Mouse (Mus musculus) lung, postnatal 0 days (tissue): ENCODE data around the gene Mpc1. TPM values are rescaled to one million over a fixed set of nuclear protein-coding genes. Genes with fewer than 3 reads are reported as not detected.

Experiments
- ATAC-seq: fragments of 200-750 bp; cut with Nextera tagmentation; 2 replicates; pipeline ENCODE4 v1.8.0; 2017; ENCODE audit warnings: moderate library complexity
- DNase-seq: peaks from one replicate; pipeline ENCODE4 v3.0.0-alpha.2; 2016; ENCODE audit warnings: low spot score
- H3K27ac ChIP-seq: fragments of 300-500 bp; sonication (generic); 2 replicates; pipeline ENCODE4 v1.5.1; 2014; ENCODE audit warnings: antibody characterized with exemption, mild to moderate bottlenecking, low read length, mixed read lengths
- H3K27me3 ChIP-seq: fragments of 300-500 bp; sonication (generic); replicated peaks from 2 replicates; pipeline ENCODE4 v1.6.1; 2014; ENCODE audit warnings: low read length, mixed read lengths; ENCODE audit not compliant: insufficient read depth
- H3K36me3 ChIP-seq: fragments of 300-500 bp; sonication (generic); 2 replicates; pipeline ENCODE4 v1.6.1; 2014; ENCODE audit warnings: low read length, mixed read lengths; ENCODE audit not compliant: insufficient read depth
- H3K4me1 ChIP-seq: fragments of 300-500 bp; sonication (generic); 2 replicates; pipeline ENCODE4 v1.6.1; 2014; ENCODE audit warnings: antibody characterized with exemption, low read depth, low read length, mixed read lengths; ENCODE audit not compliant: insufficient read depth
- H3K4me2 ChIP-seq: fragments of 300-500 bp; sonication (generic); replicated peaks from 2 replicates; pipeline ENCODE4 v1.6.1; 2014; ENCODE audit warnings: low read depth, mild to moderate bottlenecking, low read length, moderate library complexity, mixed read lengths
- H3K4me3 ChIP-seq: fragments of 300-500 bp; sonication (generic); 2 replicates; pipeline ENCODE4 v1.5.1; 2014; ENCODE audit warnings: low read depth, low read length
- H3K9ac ChIP-seq: fragments of 300-500 bp; sonication (generic); replicated peaks from 2 replicates; pipeline ENCODE4 v1.6.1; 2014; ENCODE audit warnings: low read depth, mild to moderate bottlenecking
- H3K9me3 ChIP-seq: fragments of 300-500 bp; sonication (generic); 2 replicates; pipeline ENCODE4 v1.6.1; 2016; ENCODE audit warnings: low read length, mixed read lengths
- CTCF ChIP-seq: IDR thresholded peaks from 2 replicates; pipeline ENCODE4 v1.5.1; 2016; ENCODE audit warnings: antibody characterized with exemption, mild to moderate bottlenecking
- EP300 ChIP-seq: IDR thresholded peaks from 2 replicates; pipeline ENCODE4 v1.6.1; 2016; ENCODE audit warnings: antibody characterized with exemption, mild to moderate bottlenecking, control low read depth
- WGBS: fragments of 180-500 bp; shearing (Covaris S2); extraction: QIAGEN DNeasy Blood & Tissue Kit; methylation state at CpG from one replicate; pipeline ENCODE4 v1.1.7; 2014; 5-methylcytosine and 5-hydroxymethylcytosine counted together
- polyA plus RNA-seq: library from polyadenylated mRNA; unstranded; fragments of >200 nt; fragmentation: Nextera tagmentation; extraction: Ambion mirVana; gene quantifications from 2 replicates; pipeline ENCODE4 v1.2.1, GENCODE M21; 2015

The Mpc1 gene
- polyA plus RNA-seq, 1 experiment from 2014 or later: 283 TPM

DNA sequence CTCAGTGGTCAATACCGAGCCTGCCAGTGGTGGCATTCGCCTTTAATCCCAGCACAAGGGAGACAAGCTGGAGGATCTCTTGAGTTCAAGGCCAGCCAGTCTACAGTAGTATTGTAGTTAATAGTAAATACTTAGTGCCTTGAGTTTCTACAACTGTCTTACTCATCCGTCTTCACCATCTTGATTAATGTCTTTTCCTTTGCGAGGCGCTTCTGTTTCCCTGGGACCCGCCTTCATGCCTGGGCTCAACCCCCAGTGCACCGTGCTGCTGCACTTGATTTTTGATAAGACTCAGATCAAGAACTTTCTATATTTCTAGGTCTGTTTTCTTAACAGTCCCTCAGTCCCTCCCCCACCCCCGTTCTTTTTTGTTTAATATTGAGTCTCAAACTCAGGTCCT, 2.4 kb downstream of the Mpc1 start:
- Histone ChIP-seq H3K9ac (peak overlapping the region; percentile 76; the same call in 1 of the 2 replicates), H3K4me3 (peak overlapping the region; percentile 80; the same call in 1 of the 2 replicates), H3K27ac (no peak overlapping the region), H3K36me3 (no peaks in the 10 kb centered on the region), H3K4me2 (peak overlapping the region; percentile 97), H3K4me1 (peaks cover 8% of the 10 kb centered on the region; the same call in 1 of the 2 replicates), H3K9me3 (no peaks in the 10 kb centered on the region), H3K27me3 (no peaks in the 10 kb centered on the region)
- DNase-seq (no peak), ATAC-seq (no peak)
- TF ChIP-seq CTCF (no peak), EP300 (no peak)
- 33% methylated on average over 8 of the region's 8 CpGs for WGBS

DNA sequence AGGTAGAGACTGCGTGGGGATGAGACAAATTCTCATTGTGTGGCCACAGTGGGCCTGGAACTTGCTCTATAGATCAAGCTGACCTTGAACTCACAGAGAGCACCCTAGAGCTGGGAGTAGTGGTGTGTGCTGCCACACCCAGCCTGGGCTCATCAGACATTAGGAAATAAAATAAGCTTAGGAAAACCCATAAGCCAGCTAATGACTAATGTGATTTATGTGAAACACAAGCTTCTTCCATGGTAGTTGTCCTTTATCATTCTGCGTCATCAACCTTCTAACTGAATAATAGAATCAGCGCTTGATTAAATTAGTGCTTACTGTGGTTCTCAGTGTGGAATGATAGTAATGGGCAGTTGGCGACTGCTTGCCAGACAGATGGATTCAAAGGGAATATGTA, 4.3 kb downstream of the Mpc1 start:
- Histone ChIP-seq H3K4me2 (no peak overlapping the region), H3K4me3 (no peak overlapping the region), H3K4me1 (peaks cover 8% of the 10 kb centered on the region; the same call in 1 of the 2 replicates), H3K9me3 (no peaks in the 10 kb centered on the region), H3K27me3 (no peaks in the 10 kb centered on the region), H3K9ac (no peak overlapping the region), H3K36me3 (no peaks in the 10 kb centered on the region), H3K27ac (no peak overlapping the region)
- TF ChIP-seq EP300: no peak
- no peak for TF ChIP-seq CTCF
- ATAC-seq (no peak), DNase-seq (no peak)
- 93% methylated on average over 4 of the region's 4 CpGs for WGBS

DNA sequence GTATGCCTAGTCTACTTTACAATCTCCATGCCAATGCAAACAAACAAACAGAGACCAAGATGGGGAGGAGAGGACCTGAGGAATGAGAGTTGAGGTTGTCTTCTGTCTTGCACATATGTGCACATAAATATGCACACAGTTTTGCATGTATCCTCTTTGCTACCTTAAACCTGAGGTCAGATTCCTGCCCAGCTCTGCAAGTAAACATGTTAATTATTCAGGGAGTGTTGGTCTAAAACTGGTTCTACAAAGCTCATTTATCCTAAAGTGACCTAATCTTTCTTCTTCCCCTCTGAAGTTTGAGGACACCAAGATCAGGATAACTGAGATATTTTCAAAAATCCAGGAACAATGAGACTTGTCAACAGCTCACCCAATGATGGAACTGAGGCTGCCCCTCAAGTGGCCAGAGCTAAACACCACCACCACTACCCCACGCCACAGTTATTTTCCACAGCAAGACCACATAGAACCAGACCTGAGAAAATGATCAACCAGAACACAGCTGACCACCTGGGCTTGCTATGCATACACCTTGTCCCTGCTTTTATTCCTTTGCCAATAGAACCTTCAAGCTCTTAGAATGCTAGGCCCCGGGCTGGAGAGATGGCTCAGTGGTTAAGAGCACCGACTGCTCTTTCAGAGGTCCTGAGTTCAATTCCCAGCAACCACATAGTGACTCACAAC, 7.4 kb downstream of the Mpc1 start:
- Histone ChIP-seq H3K9ac (no peak overlapping the region), H3K4me1 (peaks cover under 1% of the 10 kb centered on the region; the same call in 1 of the 2 replicates), H3K27ac (no peak overlapping the region), H3K36me3 (no peaks in the 10 kb centered on the region), H3K4me2 (no peak overlapping the region), H3K4me3 (no peak overlapping the region), H3K9me3 (no peaks in the 10 kb centered on the region), H3K27me3 (no peaks in the 10 kb centered on the region)
- WGBS: 98% methylated on average over 3 of the region's 3 CpGs
- no peak for ATAC-seq
- DNase-seq: no peak
- no peak for TF ChIP-seq CTCF
- no peak for TF ChIP-seq EP300

DNA sequence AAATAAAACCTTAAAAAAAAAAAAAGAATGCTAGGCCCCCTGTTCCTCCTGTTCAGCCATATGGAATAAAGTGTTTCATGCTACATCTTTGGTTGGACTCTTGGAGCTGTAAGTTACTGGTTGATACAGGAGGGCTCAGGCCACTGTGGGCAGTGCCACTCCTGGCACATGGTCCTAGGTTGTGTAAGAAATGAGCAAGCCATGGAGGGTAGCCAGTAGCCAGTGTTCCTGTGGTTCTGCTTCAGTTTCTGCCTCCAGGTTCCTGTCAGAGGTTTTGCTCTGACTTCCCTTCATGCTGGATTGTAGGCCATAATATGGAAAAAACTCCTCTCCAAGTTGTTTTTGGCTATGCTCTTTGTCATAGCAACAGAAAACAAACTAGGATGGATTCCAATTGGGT, 8.0 kb downstream of the Mpc1 start:
- ATAC-seq (no peak), DNase-seq (no peak)
- no peak overlapping the region for H3K4me3 ChIP-seq
- H3K27ac ChIP-seq: no peak overlapping the region
- no peaks in the 10 kb centered on the region for H3K36me3 ChIP-seq
- TF ChIP-seq CTCF (no peak), EP300 (no peak)
- H3K27me3 ChIP-seq: no peaks in the 10 kb centered on the region
- no peaks in the 10 kb centered on the region for H3K9me3 ChIP-seq
- H3K4me1 ChIP-seq: no peaks in the 10 kb centered on the region
- H3K9ac ChIP-seq: no peak overlapping the region
- no peak overlapping the region for H3K4me2 ChIP-seq

DNA sequence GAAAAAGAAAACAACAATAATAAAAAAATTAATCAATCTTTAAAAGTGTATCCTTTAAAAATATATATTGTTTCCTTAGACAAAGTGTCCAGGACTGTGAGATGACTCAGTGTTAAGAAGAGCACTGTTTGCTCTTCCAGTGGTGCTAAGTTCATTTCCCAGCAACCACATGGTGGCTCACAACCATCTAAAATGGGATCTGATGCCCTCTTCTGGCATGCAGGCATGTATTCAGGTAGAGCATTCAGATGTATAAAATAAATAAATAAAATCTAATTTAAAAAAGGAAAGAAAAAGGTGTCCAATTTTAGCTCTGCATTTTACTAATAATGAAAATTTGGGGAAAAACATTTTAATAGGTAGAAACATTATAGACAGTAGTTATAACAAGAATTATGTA, 13.1 kb downstream of the Mpc1 start:
- TF ChIP-seq CTCF (peak; percentile 37), EP300 (no peak)
- Histone ChIP-seq H3K4me3 (no peak overlapping the region), H3K36me3 (peaks cover 6% of the 10 kb centered on the region; the same call in 1 of the 2 replicates), H3K27me3 (no peaks in the 10 kb centered on the region), H3K9ac (no peak overlapping the region), H3K4me2 (no peak overlapping the region), H3K9me3 (no peaks in the 10 kb centered on the region), H3K27ac (no peak overlapping the region), H3K4me1 (no peaks in the 10 kb centered on the region)
- no peak for DNase-seq
- ATAC-seq: no peak

DNA sequence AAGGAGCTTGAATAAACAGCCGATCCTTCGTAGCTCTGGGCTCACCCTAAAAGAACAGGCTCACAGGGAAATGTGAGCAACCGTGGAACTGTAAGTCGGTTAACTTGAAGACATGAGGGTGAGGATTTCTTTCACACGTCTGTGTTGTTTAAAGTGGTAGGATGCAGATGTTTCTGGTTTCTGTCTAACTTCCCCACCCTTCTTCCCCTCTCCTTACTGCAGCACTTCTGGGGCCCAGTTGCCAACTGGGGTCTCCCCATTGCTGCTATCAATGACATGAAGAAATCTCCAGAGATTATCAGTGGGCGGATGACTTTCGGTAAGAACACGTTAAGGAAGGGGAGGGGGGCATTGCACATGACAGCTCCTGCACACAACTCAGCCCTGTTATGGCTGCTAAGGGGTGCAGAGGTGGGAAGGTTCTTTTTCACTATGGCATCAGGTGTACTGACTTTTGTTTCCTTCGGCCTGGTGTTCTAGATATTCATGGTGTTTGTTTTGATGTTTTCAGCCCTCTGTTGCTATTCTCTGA, 13.7 kb downstream of the Mpc1 start:
- Histone ChIP-seq H3K4me3 (no peak overlapping the region), H3K9me3 (no peaks in the 10 kb centered on the region), H3K9ac (no peak overlapping the region), H3K4me2 (no peak overlapping the region), H3K27ac (no peak overlapping the region), H3K27me3 (no peaks in the 10 kb centered on the region), H3K36me3 (peaks cover 6% of the 10 kb centered on the region; the same call in 1 of the 2 replicates), H3K4me1 (no peaks in the 10 kb centered on the region)
- TF ChIP-seq EP300: no peak
- TF ChIP-seq CTCF: no peak
- no peak for ATAC-seq
- DNase-seq: no peak
- 79% methylated on average over 9 of the region's 9 CpGs for WGBS
